Mouse (Mus musculus): ENCODE data around the gene Egfl8. TPM values are rescaled to one million over a fixed set of nuclear protein-coding genes. Genes with fewer than 3 reads are reported as not detected.

The Egfl8 gene
- polyA plus RNA-seq, 1 experiment from 2014 or later = 4.4 TPM

DNA sequence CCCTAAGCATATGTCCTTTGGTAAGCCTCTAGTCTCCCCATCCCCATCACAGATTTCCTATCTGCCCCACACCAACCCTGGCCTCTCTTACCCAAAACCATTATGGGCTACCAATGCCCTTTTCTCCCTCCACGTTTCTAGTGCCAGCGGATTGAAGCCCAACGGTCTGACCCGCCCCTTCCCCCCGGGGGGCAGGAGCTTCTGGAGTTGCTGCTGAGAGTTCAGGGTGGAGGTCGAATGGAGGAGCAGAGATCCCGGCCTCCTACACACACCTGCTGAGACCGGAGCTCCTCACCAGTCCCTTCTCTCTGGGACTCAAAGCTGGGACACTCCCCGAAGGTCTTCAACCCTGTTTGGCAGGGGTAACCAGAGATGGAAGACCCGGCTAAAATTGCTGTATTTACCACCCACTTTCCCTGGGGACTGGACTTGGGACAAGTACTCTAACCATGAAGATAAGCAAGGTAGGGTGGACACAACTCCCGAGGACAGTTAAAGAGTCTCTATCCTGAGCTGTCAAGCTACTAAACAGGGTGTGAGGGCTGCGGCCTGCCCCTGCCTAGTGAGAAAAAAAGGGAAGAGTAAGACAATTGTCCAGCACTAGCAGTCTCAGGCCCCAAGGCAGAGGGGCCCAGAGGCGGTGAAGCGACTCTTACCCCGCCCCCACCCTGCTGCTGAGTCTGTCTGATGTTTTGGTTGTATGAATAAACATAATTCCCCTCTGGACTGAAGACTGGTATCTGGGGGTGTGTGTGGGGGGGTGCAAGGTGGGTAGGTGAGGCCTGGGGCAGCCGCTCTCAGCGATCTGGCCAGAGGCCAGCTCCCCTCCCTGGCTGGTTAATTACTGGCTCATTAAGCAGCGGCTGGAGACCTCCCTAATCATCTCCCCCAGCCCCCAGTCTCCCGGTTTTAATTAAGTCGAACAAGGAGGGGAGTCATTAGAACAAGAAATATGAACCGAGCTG lies 24.5 kb downstream of the Egfl8 start, which contains the start of gene Pbx2:
Pbx2 (plus strand) TSS at position 238 of the 965 bp plus-strand sequence.
- Histone ChIP-seq H3K9me3 (ENCODE audit: control insufficient read depth, low read length) (no peaks in the 10 kb centered on the region), H3K4me1 (replicated peaks; ENCODE audit: control insufficient read depth, insufficient read depth, low read length) (peaks cover 29% of the 10 kb centered on the region), H3K27me3 (ENCODE audit: control insufficient read depth, insufficient read depth, low read length) (no peaks in the 10 kb centered on the region), H3K36me3 (ENCODE audit: control insufficient read depth, insufficient read depth, low read length) (no peaks in the 10 kb centered on the region), H3K4me3 (ENCODE audit: low read depth, low read length) (peak within 1 kb of the TSS; percentile 97), H3K9ac (ENCODE audit: low read depth, low read length) (peak within 1 kb of the TSS; percentile 99), H3K27ac (ENCODE audit: low read depth, low read length) (peak within 1 kb of the TSS; percentile 100), H3K4me2 (replicated peaks; ENCODE audit: low read depth, low read length) (peak within 1 kb of the TSS; percentile 98)
- WGBS = 2% methylated on average over 20 of the region's 21 CpGs
- ATAC-seq (ENCODE audit: low FRiP score) (peak; percentile 30), DNase-seq (ENCODE audit: low spot score) (peak; percentile 70)

GRCm38 (mm10) chr17:34590154-34590987 lies 25.4 kb downstream of the Egfl8 start:
- WGBS = 69% methylated on average over 15 of the region's 15 CpGs

GRCm38 (mm10) chr17:34589681-34590101 lies 26.1 kb downstream of the Egfl8 start, which contains the start of gene Gpsm3:
Gene Gpsm3 (plus strand): TSS chr17:34589806.
- H3K4me3 ChIP-seq (ENCODE audit: low read depth, low read length) = peak within 1 kb of the TSS; percentile 2; the same call in 1 of the 2 replicates
- ATAC-seq (ENCODE audit: low FRiP score) (no peak), DNase-seq (ENCODE audit: low spot score) (no peak)
- H3K9ac ChIP-seq (ENCODE audit: low read depth, low read length) = peak within 1 kb of the TSS; percentile 99; the same call in 1 of the 2 replicates
- peaks cover 31% of the 10 kb centered on the region for H3K4me1 ChIP-seq (replicated peaks; ENCODE audit: control insufficient read depth, insufficient read depth, low read length)
- 19% methylated on average over 7 of the region's 7 CpGs for WGBS
- H3K36me3 ChIP-seq (ENCODE audit: control insufficient read depth, insufficient read depth, low read length) = no peaks in the 10 kb centered on the region
- H3K9me3 ChIP-seq (ENCODE audit: control insufficient read depth, low read length) = no peaks in the 10 kb centered on the region
- H3K4me2 ChIP-seq (replicated peaks; ENCODE audit: low read depth, low read length) = peak within 1 kb of the TSS; percentile 98
- no peaks in the 10 kb centered on the region for H3K27me3 ChIP-seq (ENCODE audit: control insufficient read depth, insufficient read depth, low read length)
- H3K27ac ChIP-seq (ENCODE audit: low read depth, low read length) = peak within 1 kb of the TSS; percentile 100

More at GRCm38 (mm10) chr17:34590154-34590987, 25.4 kb downstream of the Egfl8 start:
- H3K4me2 ChIP-seq (replicated peaks; ENCODE audit: low read depth, low read length) = peak overlapping the region; percentile 98
- peak overlapping the region; percentile 100 for H3K27ac ChIP-seq (ENCODE audit: low read depth, low read length)
- no peaks in the 10 kb centered on the region for H3K36me3 ChIP-seq (ENCODE audit: control insufficient read depth, insufficient read depth, low read length)
- no peaks in the 10 kb centered on the region for H3K9me3 ChIP-seq (ENCODE audit: control insufficient read depth, low read length)
- DNase-seq (ENCODE audit: low spot score) (no peak), ATAC-seq (ENCODE audit: low FRiP score) (no peak)
- peaks cover 33% of the 10 kb centered on the region for H3K4me1 ChIP-seq (replicated peaks; ENCODE audit: control insufficient read depth, insufficient read depth, low read length)
- H3K4me3 ChIP-seq (ENCODE audit: low read depth, low read length) = peak overlapping the region; percentile 2; the same call in 1 of the 2 replicates
- no peaks in the 10 kb centered on the region for H3K27me3 ChIP-seq (ENCODE audit: control insufficient read depth, insufficient read depth, low read length)
- H3K9ac ChIP-seq (ENCODE audit: low read depth, low read length) = peak overlapping the region; percentile 99; the same call in 1 of the 2 replicates

DNA sequence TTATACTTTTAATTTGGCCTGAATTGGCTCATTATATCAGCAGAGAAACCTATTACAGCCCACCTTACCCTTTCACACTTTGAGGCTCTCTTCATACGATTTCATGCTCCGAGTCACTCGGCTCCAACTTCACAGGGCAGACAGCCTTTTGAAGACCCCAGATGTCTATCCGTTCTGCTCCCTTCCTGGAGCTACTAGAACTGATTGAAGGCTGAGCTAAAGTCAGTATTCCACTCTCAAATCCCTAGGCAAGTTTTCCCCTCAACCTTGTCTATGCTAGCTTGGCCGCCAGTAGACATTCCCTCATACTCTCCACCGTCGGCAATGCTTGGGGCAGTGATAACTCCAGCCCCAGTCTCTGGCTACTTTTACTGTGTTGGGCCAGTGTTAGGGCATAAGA lies 26.6 kb downstream of the Egfl8 start:
- no peaks in the 10 kb centered on the region for H3K36me3 ChIP-seq (ENCODE audit: control insufficient read depth, insufficient read depth, low read length)
- no peak overlapping the region for H3K4me2 ChIP-seq (replicated peaks; ENCODE audit: low read depth, low read length)
- H3K9ac ChIP-seq (ENCODE audit: low read depth, low read length) = no peak overlapping the region
- H3K27me3 ChIP-seq (ENCODE audit: control insufficient read depth, insufficient read depth, low read length) = no peaks in the 10 kb centered on the region
- DNase-seq (ENCODE audit: low spot score) (no peak), ATAC-seq (ENCODE audit: low FRiP score) (no peak)
- H3K9me3 ChIP-seq (ENCODE audit: control insufficient read depth, low read length) = no peaks in the 10 kb centered on the region
- no peak overlapping the region for H3K4me3 ChIP-seq (ENCODE audit: low read depth, low read length)
- peaks cover 29% of the 10 kb centered on the region for H3K4me1 ChIP-seq (replicated peaks; ENCODE audit: control insufficient read depth, insufficient read depth, low read length)
- no peak overlapping the region for H3K27ac ChIP-seq (ENCODE audit: low read depth, low read length)
- 51% methylated on average over 7 of the region's 7 CpGs for WGBS

- H3K27me3 ChIP-seq (ENCODE audit: control insufficient read depth, insufficient read depth, low read length) = no peaks in the 10 kb centered on the region
- H3K36me3 ChIP-seq (ENCODE audit: control insufficient read depth, insufficient read depth, low read length) = no peaks in the 10 kb centered on the region
- WGBS = 64% methylated on average over 3 of the region's 3 CpGs
- peaks cover 27% of the 10 kb centered on the region for H3K4me1 ChIP-seq (replicated peaks; ENCODE audit: control insufficient read depth, insufficient read depth, low read length)
- H3K9me3 ChIP-seq (ENCODE audit: control insufficient read depth, low read length) = no peaks in the 10 kb centered on the region
- DNase-seq (ENCODE audit: low spot score) = no peak
- no peak overlapping the region for H3K4me2 ChIP-seq (replicated peaks; ENCODE audit: low read depth, low read length)
- H3K9ac ChIP-seq (ENCODE audit: low read depth, low read length) = no peak overlapping the region
- no peak for ATAC-seq (ENCODE audit: low FRiP score)
- H3K27ac ChIP-seq (ENCODE audit: low read depth, low read length) = no peak overlapping the region
- H3K4me3 ChIP-seq (ENCODE audit: low read depth, low read length) = no peak overlapping the region
These were observed 27.0 kb downstream of the Egfl8 start for GRCm38 (mm10) chr17:34588767-34589166.

DNA sequence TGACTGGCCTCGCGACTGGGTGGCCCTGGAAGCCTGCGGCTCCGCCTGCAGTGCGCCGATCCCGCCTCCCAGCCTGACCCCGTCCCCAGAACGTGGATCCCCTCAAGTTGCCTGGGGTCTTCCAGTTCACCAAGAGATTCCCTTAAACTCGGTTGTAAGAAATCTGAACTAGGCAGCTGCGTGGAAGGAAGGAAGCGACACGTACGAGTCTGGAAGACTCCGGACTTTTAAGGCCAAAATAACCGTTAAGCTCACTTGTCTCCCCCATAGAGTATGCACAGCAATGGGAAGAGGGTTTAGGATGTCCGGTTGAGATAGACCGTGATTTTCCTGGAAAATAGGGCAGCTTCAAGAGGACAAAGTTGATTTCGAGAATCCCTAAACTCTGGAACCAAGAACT lies 28.0 kb downstream of the Egfl8 start:
- Histone ChIP-seq H3K4me3 (ENCODE audit: low read depth, low read length) (peak overlapping the region; percentile 67), H3K4me1 (replicated peaks; ENCODE audit: control insufficient read depth, insufficient read depth, low read length) (peaks cover 27% of the 10 kb centered on the region), H3K4me2 (replicated peaks; ENCODE audit: low read depth, low read length) (peak overlapping the region; percentile 89), H3K9me3 (ENCODE audit: control insufficient read depth, low read length) (no peaks in the 10 kb centered on the region), H3K36me3 (ENCODE audit: control insufficient read depth, insufficient read depth, low read length) (no peaks in the 10 kb centered on the region), H3K27me3 (ENCODE audit: control insufficient read depth, insufficient read depth, low read length) (no peaks in the 10 kb centered on the region), H3K9ac (ENCODE audit: low read depth, low read length) (peak overlapping the region; percentile 94), H3K27ac (ENCODE audit: low read depth, low read length) (peak overlapping the region; percentile 99)
- WGBS = 3% methylated on average over 19 of the region's 19 CpGs
- ATAC-seq (ENCODE audit: low FRiP score) (no peak), DNase-seq (ENCODE audit: low spot score) (no peak)

DNA sequence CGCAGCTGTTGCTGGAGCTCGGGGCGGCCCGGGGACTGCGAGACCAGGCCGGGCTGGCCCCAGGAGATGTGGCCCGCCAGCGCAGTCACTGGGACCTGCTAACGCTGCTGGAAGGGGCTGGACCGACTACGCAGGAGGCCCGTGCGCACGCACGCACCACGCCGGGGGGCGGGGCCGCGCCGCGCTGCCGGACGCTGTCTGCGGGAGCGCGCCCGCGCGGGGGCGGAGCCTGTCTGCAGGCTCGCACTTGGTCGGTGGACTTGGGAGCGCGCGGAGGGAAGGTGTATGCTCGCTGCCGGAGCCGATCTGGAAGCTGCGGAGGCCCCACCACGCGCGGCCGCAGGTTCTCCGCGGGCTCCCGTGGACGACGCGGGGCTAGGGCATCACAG lies 28.4 kb downstream of the Egfl8 start:
- Histone ChIP-seq H3K9me3 (ENCODE audit: control insufficient read depth, low read length) (no peaks in the 10 kb centered on the region), H3K4me1 (replicated peaks; ENCODE audit: control insufficient read depth, insufficient read depth, low read length) (peaks cover 27% of the 10 kb centered on the region)

GRCm38 (mm10) chr17:34586796-34587422 lies 28.9 kb downstream of the Egfl8 start:
- peak overlapping the region; percentile 99 for H3K27ac ChIP-seq (ENCODE audit: low read depth, low read length)
- no peaks in the 10 kb centered on the region for H3K36me3 ChIP-seq (ENCODE audit: control insufficient read depth, insufficient read depth, low read length)
- peak overlapping the region; percentile 94 for H3K9ac ChIP-seq (ENCODE audit: low read depth, low read length)
- H3K27me3 ChIP-seq (ENCODE audit: control insufficient read depth, insufficient read depth, low read length) = no peaks in the 10 kb centered on the region
- H3K4me1 ChIP-seq (replicated peaks; ENCODE audit: control insufficient read depth, insufficient read depth, low read length) = peaks cover 27% of the 10 kb centered on the region
- peak overlapping the region; percentile 67 for H3K4me3 ChIP-seq (ENCODE audit: low read depth, low read length)
- under 1% methylated on average over 38 of the region's 38 CpGs for WGBS
- ATAC-seq (ENCODE audit: low FRiP score) (peak; percentile 77), DNase-seq (ENCODE audit: low spot score) (peak; percentile 95)
- no peaks in the 10 kb centered on the region for H3K9me3 ChIP-seq (ENCODE audit: control insufficient read depth, low read length)
- H3K4me2 ChIP-seq (replicated peaks; ENCODE audit: low read depth, low read length) = peak overlapping the region; percentile 89

More for the DNA sequence above, 28.4 kb downstream of the Egfl8 start:
- peak; percentile 81 for ATAC-seq (ENCODE audit: low FRiP score)
- peak overlapping the region; percentile 89 for H3K4me2 ChIP-seq (replicated peaks; ENCODE audit: low read depth, low read length)
- DNase-seq (ENCODE audit: low spot score) = peak; percentile 98
- peak overlapping the region; percentile 67 for H3K4me3 ChIP-seq (ENCODE audit: low read depth, low read length)
- no peaks in the 10 kb centered on the region for H3K36me3 ChIP-seq (ENCODE audit: control insufficient read depth, insufficient read depth, low read length)
- H3K27me3 ChIP-seq (ENCODE audit: control insufficient read depth, insufficient read depth, low read length) = no peaks in the 10 kb centered on the region
- peak overlapping the region; percentile 99 for H3K27ac ChIP-seq (ENCODE audit: low read depth, low read length)
- WGBS = under 1% methylated on average over 43 of the region's 50 CpGs
- H3K9ac ChIP-seq (ENCODE audit: low read depth, low read length) = peak overlapping the region; percentile 94

All from hindbrain, embryonic 11.5 days (tissue).